Mouse (Mus musculus): ENCODE measurements at regions not wholly inside any gene's neighbourhood (a gene's known extent, or its start where the extent isn't known, plus 50 kb on each side); places are given as distances from the start of the nearest gene placed in this dataset.

DNA sequence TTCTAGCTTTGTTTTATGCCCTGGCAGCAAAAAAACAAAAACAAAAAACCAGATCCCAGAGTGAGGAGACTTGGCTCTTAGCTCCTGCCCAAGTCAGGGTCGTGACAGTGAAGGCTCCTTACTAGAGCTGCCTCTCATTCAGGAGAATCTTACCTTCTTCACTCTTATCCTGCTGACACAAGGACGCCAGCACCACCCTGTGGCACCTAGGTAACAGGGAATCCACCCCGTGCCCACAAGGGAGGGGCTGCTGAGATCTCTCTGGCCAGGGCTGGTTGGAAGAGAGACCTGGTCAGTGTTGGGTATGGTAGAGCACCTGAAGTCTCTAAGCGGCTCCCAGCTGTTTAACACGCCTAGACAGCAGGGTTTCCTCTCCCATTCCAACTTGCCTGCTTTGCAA is 139.3 kb downstream of the Cyp26a1 start:
- no peak for DNase-seq (ENCODE audit: extremely low spot score)

All from embryo, embryonic 9.5 days (tissue).